Mouse (Mus musculus): ENCODE measurements around the gene Gnai1. TPM values are rescaled to one million over a fixed set of nuclear protein-coding genes. Genes with fewer than 3 reads are reported as not detected.
"Not testable (repeated sequence)": the region's sequence is repeated elsewhere in the genome, so short reads cannot be mapped to it uniquely, and the experiment has no call there.

Gnai1 gene
- not detected in 2 replicates for total RNA-seq (2015)
- 0.08 TPM in 1 of 2 replicates, not detected in the other for total RNA-seq (2017)

- ATAC-seq (replicated peaks; ENCODE audit: poor library complexity), result peak; percentile 75
Measured at GRCm38 (mm10) chr5:18360281-18360819, at the start of gene Gnai1. Gene Gnai1 (minus strand): TSS chr5:18360355.

GRCm38 (mm10) chr5:18367864-18368263, 7.7 kb upstream of the Gnai1 start:
- ATAC-seq (replicated peaks; ENCODE audit: poor library complexity), result no peak

- no peak for ATAC-seq (replicated peaks; ENCODE audit: poor library complexity)
Measured at GRCm38 (mm10) chr5:18365460-18365859, 5.3 kb upstream of the Gnai1 start.

GRCm38 (mm10) chr5:18360956-18361355, 801 bp upstream of the Gnai1 start:
- ATAC-seq (replicated peaks; ENCODE audit: poor library complexity), result no peak

- ATAC-seq (replicated peaks; ENCODE audit: poor library complexity), result peak; percentile 35
Measured at GRCm38 (mm10) chr5:18359376-18360280, 527 bp downstream of the Gnai1 start.

- no peak for ATAC-seq (replicated peaks; ENCODE audit: poor library complexity)
Measured at GRCm38 (mm10) chr5:18358778-18359177, 1.4 kb downstream of the Gnai1 start.

- 0 out of 2 replicates have a peak, but pooled peaks have one; percentile 35 for ATAC-seq (replicated peaks; ENCODE audit: poor library complexity)
Measured at GRCm38 (mm10) chr5:18358191-18358590, 2.0 kb downstream of the Gnai1 start.

GRCm38 (mm10) chr5:18347297-18347696, 12.9 kb downstream of the Gnai1 start:
- no peak for ATAC-seq (replicated peaks; ENCODE audit: poor library complexity)

- no peak for ATAC-seq (replicated peaks; ENCODE audit: poor library complexity)
Measured at GRCm38 (mm10) chr5:18343455-18344142, 16.6 kb downstream of the Gnai1 start.

- ATAC-seq (replicated peaks; ENCODE audit: poor library complexity), result no peak
Measured at GRCm38 (mm10) chr5:18342765-18343454, 17.2 kb downstream of the Gnai1 start.

GRCm38 (mm10) chr5:18341876-18342275, 18.3 kb downstream of the Gnai1 start:
- ATAC-seq (replicated peaks; ENCODE audit: poor library complexity), result not testable (repeated sequence)

GRCm38 (mm10) chr5:18332256-18332655, 27.9 kb downstream of the Gnai1 start:
- no peak for ATAC-seq (replicated peaks; ENCODE audit: poor library complexity)

- no peak for ATAC-seq (replicated peaks; ENCODE audit: poor library complexity)
Measured at GRCm38 (mm10) chr5:18330726-18331125, 29.4 kb downstream of the Gnai1 start.

GRCm38 (mm10) chr5:18326159-18326558, 34.0 kb downstream of the Gnai1 start:
- no peak for ATAC-seq (replicated peaks; ENCODE audit: poor library complexity)

GRCm38 (mm10) chr5:18323534-18323933, 36.6 kb downstream of the Gnai1 start:
- no peak for ATAC-seq (replicated peaks; ENCODE audit: poor library complexity)

GRCm38 (mm10) chr5:18321661-18322060, 38.5 kb downstream of the Gnai1 start:
- ATAC-seq (replicated peaks; ENCODE audit: poor library complexity), result no peak

GRCm38 (mm10) chr5:18318846-18319245, 41.3 kb downstream of the Gnai1 start:
- no peak for ATAC-seq (replicated peaks; ENCODE audit: poor library complexity)

- ATAC-seq (replicated peaks; ENCODE audit: poor library complexity), result no peak
Measured at GRCm38 (mm10) chr5:18307229-18307804, 52.8 kb downstream of the Gnai1 start.

GRCm38 (mm10) chr5:18296584-18296983, 63.6 kb downstream of the Gnai1 start:
- no peak for ATAC-seq (replicated peaks; ENCODE audit: poor library complexity)

- no peak for ATAC-seq (replicated peaks; ENCODE audit: poor library complexity)
Measured at GRCm38 (mm10) chr5:18292744-18293143, 67.4 kb downstream of the Gnai1 start.

GRCm38 (mm10) chr5:18289530-18289929, 70.6 kb downstream of the Gnai1 start:
- no peak for ATAC-seq (replicated peaks; ENCODE audit: poor library complexity)

Data from megakaryocyte progenitor cell, adult 5-6 weeks (primary cell).